Mouse (Mus musculus) CH12.LX (cell line): Measurements from ENCODE around the gene Hsd17b13.

Source experiments
- CTCF ChIP-seq, 2 experiments: IDR thresholded peaks in 1 of 2; conservative IDR thresholded peaks in 1 of 2; 2 replicates each; pipeline ENCODE4 v1.5.1; 2011 to 2012; ENCODE audit warnings: low read depth in 2 of 2, low read length in 2 of 2, improper control_type of control experiment in 1 of 2, inconsistent platforms in 1 of 2, mild to moderate bottlenecking in 1 of 2, moderate library complexity in 1 of 2
- MXI1 ChIP-seq: IDR thresholded peaks from 2 replicates; pipeline ENCODE4 v1.6.1; 2011; ENCODE audit warnings: mild to moderate bottlenecking, low read depth, low read length, improper control_type of control experiment

DNA sequence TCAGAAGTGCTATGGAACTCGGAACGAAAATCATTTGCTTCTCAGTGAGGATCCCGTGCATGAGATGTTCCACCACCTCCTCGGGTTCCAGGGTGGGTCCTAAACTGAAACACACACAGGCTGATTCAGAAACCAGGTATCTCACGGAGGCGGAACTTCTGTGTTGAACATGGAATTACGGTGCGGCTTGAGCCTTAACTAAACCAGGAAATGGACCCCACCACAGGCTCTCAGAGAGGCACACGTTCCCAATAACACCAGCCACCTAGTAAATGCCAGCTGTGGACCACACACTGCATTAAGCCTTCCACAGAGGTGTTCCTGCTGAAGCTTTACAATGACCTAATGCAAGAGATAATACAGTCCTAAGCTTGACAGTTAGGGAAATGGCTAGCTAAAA is 15.6 kb upstream of the Hsd17b13 start:
- TF ChIP-seq CTCF (conservative IDR thresholded peaks at IDR 0.05 in 1 of 2, IDR thresholded peaks at IDR 0.05 in 1 of 2; ENCODE audit: low read depth in 2 of 2, low read length in 2 of 2) (no peak), MXI1 (no peak)
